Mouse (Mus musculus): ENCODE results near the gene Stk40.
"Not testable (repeated sequence)": the region's sequence is repeated elsewhere in the genome, so short reads cannot be mapped to it uniquely, and the experiment has no call there.

Stk40 gene

DNA sequence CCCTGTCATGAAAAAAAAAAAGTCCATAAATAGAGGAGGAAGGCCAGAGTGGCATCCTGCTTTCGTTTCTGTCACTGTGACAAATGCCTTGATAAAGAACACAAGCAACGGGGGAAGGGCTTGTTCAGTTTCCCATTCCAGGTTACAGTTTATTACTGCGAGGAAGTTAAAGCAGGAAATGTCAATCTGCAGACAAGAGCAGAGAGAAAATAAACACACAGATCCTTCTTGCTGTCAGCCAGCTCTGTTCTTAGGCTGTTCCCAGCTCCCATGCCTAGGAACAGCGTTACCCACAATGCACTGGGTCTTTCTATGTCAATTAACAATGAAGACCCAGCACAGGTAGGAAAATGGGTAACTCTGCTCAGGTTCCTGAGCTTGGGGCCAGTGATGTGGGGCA, 51.4 kb downstream of the Stk40 start:
- DNase-seq (ENCODE audit: low read depth, low spot score) = no peak

DNA sequence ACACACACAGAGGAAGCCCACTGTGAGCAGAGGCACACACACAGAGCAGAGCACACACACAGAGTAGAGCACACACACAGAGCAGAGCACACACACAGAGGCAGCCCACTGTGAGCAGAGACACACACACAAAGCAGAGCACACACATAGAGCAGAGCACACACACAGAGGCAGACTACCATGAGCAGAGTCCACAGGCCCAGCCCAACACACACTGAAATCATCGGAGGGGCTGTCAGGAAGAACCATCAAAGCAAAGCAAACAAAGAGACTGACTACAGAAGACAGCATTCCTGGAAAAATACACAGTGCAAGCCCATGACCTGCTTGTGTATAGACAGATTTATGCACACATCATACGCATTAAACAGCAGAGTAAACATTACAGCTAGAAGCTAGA, 52.1 kb downstream of the Stk40 start:
- no peak for DNase-seq (ENCODE audit: low read depth, low spot score)

DNA sequence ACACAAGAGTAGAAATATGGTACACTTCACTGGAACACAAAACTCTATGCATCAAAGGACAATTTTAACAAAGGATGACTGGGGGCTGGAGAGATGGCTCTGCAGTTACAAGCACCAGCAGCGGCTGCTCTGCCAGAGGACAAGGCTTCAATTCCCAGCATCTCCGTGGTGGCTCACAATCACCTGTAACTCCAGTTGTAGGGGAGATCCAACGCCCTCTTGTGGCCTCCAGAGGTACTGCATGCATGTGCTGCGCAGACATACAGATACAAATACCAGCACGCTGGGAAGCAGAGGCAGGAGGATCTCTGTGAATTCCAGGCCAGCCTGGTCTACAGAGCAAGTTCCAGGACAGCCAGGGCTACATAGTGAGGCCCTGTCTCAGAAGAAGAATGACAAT, 52.9 kb downstream of the Stk40 start:
- no peak for DNase-seq (ENCODE audit: low read depth, low spot score)

DNA sequence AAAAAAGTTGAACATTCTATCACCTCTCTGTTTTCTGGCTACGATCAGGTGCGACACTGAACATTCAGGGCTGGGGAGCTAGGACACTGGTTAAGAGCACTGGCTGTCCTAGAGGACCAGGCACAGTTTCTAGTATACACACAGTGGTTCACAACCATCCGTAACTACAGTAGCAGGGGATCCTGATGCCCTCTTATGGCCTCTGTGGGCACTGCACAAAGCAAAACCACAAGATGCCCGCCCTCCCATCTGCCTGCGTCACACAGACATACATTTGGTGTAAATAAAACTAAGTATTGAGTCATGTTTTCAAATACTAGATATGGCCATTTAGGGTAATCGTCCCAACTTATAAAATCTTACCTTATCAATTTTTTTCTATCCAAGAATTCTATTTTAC, 53.8 kb downstream of the Stk40 start:
- no peak for DNase-seq (ENCODE audit: low read depth, low spot score)

DNA sequence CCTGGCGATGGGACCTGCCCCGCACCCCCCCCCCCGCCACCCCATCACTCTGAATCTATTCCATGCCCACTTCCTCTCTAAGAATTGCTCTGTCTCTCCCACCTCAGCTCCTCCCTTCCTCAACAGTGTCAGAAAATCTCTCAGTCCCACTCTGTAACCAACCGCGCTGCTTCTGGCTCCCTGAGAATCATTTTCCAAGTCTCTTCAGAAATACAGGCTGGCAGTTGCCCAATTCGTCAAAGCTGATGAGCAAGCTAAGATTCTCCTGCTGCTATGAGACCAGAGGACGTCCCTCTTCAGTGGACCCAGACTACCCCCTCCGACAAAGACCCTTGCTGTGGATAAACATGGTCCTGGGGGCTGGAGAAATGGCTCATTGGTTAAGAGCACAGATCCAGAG, 55.7 kb downstream of the Stk40 start:
- no peak for DNase-seq (ENCODE audit: low read depth, low spot score)

DNA sequence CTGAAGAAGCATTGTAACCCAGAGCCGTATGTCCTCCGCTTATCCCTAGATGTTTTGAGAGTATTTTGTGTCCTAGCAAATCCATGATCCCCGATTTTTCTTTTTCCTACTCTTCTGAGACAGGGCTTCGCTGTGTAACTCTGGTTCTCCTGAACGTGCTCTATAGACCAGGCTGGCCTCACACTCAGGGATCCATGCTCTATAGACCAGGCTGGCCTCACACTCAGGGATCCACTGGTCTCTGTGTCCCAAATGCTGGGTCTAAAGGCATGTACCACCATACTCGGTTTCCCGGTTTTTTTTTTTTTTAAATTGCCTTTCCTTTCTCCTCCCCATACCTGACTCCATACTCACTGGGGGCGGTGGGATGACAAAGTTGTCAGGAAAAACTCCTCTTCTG, 57.2 kb downstream of the Stk40 start:
- DNase-seq (ENCODE audit: low read depth, low spot score) = no peak

DNA sequence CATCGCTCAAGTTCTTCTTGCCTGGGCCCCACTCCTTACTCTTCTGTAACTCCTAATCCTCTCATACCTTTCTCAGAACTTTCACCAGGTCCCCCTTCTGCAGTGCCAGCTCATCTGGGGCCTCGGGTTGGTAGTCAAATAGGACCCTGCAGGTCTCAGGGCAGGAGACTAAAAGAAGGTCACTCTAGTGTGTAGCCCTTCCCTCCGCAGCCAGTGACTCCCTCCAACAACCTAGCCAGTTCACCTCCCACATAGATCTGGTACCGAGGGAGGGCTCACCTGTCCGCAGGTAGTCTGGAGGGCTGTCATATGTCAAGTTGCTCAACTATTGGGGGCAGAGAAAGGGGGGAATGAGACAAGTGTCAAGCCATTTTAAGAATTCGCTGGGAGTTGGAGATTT, 57.7 kb downstream of the Stk40 start:
- DNase-seq (ENCODE audit: low read depth, low spot score) = no peak

DNA sequence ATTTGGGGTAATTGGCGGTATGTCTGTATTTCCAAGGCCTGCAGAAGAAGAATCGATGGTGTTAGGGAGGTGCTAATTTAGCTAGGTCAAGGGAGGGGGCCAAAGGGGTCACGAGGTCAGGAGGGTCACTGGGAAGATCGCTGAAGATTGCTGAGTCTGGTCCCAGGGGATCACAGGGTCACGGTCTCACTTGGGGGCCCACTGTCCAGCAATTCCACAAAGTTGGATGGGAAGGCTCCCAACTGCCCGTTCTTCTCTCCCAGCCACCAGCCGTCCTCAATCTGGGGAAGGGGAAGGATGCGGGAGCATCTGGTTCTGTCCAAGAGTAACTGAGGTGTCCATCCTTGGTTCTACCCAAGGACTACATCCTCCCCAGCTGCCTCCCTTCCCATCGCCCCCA, 58.2 kb downstream of the Stk40 start:
- DNase-seq (ENCODE audit: low read depth, low spot score) = no peak

DNA sequence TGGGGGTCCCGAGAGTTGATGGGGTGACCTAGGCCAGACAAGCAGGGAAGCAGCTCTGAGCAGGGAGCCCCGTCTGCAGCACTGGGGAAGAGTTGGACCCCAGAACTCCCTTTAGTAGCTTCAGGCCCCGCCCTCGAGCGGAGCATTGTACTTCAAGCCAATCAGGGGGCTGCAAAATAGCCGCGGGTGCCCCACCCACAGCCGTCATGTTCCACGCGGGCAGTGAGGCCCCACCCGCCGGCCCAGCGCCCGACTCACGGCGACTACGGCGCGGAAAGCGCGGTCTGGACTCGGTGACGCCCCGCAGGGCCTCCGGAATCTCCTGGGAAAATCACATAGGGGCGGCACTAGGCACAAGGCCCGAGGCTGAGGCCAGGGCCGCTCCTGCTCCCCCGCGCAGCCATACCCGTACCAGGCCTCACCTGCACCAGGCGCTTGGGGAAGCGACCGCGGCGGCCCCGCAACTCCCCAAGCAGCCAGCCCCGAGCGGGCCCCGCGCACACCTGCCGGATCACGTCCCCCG, 58.8 kb downstream of the Stk40 start:
- DNase-seq (ENCODE audit: low read depth, low spot score) = peak; percentile 44

DNA sequence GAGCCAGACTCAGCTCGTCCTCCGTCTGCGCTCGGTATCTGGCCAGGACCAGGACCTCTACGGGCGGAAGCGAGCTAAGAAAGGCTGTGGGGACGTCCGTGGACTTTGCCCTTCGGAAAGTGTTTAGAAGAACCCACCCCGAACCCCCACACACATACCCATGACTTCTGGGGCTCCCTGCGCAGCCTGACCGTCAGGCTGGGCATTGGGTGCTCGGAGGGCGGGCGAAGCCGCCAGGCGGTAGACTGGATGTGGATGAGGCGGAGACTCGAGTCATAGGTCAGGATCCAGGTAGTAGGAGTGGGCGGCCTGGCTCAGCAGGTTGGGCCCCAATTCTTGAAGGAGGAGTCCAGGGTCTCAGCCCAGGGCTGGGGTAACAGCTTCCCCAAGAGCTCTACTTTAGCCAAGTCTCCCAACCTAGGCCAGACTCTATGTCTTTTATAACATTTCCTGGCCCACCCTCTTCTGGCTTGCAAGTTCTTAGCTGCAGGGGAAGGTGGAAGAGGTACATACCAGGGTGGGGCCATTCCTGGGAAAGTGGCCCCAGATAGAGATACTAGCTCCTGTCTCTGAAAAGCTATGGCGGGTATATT, 59.4 kb downstream of the Stk40 start, which contains the start of gene Sh3d21:
Gene Sh3d21, minus strand, starts transcription at position 425 of the 593 bp plus-strand sequence.
- DNase-seq (ENCODE audit: low read depth, low spot score) = no peak

DNA sequence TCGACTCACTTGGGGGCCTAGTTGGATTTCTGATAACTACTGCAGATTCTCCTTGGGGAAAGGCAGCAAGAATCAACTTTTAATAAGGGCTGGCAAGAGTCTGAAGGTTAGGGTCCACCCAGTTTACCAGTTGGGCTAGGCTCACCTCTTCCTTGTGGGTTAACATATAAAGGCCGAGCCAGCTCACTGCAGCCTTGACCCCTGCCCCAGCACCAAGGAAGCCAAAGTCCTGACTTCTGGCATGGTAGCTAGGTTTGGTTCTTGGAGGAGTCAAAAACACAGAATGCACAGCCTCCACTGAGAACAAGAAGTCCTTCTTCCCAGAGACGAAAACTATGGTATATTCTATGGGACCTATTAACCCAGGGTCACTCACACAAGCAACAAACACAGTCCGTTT, 59.9 kb downstream of the Stk40 start:
- no peak for DNase-seq (ENCODE audit: low read depth, low spot score)

DNA sequence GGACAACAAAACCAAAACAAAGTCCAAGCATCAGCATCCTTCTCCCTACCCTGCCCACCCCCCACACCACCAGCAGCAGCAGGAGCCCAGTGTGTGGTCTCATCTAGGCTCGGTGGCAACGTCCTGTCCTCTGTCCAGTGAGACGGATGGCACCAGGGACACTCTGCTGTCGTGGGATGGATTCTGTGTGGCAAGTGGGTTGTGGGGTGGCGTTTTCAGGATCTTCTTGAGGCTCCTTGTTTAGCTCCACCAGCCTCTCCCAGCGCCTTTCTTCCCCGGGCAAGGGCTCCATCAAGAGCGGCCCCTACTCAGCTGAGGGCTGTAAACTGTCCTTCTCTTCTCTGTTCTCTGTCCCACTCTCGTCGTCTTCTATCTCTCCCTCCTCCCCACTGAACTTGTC, 61.3 kb downstream of the Stk40 start:
- DNase-seq (ENCODE audit: low read depth, low spot score) = not testable (repeated sequence)

DNA sequence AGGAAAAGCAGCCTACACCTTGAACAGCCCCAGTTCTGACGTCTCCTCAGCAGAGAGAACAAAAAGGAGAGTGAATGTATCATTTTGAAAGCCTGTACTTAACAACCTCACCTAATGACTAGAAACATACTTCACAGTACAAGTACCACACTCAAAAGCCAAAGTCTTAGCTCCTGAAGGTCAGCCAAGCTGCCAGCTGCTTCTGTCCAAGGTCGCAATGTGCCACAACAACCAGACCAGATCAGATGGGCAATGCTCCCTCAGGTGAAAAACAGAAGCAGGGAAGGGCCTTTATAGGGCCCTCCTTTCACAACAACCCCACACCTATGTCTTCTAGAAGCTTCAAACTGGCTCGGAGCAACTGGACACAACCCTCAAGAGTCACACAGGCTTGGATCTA, 62.3 kb downstream of the Stk40 start:
- DNase-seq (ENCODE audit: low read depth, low spot score) = no peak

DNA sequence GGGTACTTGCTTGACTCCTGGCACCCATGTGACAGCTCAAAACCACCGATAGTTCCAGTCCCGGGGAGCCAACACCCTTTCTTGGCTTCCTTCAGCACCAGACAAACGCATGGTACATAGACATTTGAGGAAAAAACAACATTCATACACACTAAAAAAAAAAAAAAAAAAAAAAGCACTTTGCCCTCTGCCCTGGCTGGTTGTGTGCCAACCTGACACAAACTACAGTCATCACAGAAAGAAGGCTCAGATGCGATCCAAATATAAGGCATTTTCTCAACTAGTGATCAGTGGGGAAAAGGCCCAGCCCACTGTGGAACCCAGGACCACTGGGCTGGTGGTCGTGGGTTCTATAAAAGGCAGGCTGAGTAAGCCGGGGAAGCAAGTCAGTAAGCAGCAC, 65.1 kb downstream of the Stk40 start:
- DNase-seq (ENCODE audit: low read depth, low spot score) = no peak

DNA sequence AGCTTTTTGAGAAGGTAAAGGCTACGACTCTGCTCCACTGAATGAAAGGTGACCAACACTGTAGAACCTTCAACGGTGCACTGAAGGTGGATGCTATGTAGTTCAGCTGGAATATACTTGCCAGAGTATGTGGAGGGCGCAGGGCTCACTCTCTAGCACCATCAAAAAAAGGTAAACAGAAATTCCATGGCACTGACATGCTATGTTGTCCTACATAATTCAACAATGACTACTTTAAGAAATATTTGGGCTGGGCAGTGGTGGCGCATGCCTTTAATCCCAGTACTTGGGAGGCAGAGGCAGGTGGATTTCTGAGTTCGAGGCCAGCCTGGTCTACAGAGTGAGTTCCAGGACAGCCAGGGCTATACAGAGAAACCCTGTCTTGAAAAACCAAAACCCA, 67.0 kb downstream of the Stk40 start:
- not testable (repeated sequence) for DNase-seq (ENCODE audit: low read depth, low spot score)

DNA sequence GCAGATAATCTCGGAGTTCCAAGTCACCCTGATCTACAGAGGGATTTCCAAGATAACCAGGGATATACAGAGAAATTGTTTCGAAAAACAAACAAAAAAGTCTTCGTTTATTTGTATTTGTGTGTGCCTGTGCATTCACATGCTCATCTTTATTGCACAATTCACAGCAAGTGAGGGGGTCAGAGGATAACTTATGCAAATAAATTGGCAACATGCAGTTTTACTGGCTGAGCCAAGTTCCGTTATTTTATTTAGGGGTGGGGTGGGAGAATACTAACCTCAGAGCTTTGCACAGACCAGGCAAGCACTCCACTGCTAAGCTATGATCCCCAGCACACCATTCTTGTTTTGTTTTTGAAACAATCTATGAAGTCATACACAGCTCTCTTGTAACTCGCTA, 70.0 kb downstream of the Stk40 start:
- DNase-seq (ENCODE audit: low read depth, low spot score) = no peak

DNA sequence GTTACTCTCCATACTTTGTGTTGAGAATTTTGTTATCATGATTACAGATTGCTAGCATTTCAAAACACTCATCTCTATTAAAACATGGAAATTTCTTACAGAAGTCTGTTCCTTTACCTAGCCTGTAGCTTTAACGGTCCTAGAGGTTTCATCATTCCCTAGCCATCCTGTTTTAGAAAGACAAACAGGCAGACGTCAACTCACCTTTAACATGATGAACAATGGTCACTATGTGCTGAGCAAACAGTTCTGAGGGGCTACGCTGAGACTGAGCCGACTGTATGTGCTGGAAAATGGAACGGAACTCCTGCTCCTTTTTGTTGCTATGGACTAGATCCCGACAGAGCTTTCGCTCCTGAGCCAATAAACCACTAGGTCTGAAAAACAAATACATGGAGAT, 72.2 kb downstream of the Stk40 start:
- DNase-seq (ENCODE audit: low read depth, low spot score) = not testable (repeated sequence)

DNA sequence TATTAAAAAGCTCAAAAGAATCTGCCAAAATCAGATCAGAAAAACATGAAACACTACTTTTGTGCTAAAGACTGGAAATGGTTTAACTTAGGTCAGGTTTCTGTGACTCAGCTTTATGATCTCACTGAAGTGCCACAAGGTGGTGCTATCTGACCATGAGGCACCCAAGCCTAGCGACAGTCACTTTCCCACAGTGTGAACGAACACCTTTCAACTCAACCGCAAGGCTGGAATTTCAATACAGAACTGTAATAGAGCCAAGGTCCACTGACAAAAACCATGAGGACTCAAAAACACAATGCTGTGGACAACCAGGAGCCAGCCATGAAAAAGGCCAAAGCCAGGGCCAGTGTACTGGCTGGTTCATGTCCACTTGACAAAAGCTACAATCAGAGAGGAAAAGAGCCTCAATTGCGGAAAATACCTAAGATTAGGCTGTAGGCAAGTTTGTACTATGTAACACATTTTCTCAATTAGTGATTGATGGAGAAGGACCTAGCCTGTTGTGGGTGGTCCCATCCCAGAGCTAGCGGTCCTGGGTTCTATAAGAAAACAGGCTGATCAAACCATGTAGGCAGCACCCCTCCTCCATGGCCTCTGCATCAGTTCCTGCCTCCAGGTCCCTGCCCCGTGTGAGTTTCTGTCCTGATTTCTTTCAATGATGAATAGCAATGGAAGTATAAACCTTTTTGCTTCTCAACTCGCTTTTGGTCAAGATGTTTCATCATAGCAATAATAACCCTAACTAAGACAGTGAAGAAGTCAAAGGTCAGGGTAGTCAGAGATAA, 77.6 kb downstream of the Stk40 start:
- peak; percentile 47 for DNase-seq (ENCODE audit: low read depth, low spot score)

DNA sequence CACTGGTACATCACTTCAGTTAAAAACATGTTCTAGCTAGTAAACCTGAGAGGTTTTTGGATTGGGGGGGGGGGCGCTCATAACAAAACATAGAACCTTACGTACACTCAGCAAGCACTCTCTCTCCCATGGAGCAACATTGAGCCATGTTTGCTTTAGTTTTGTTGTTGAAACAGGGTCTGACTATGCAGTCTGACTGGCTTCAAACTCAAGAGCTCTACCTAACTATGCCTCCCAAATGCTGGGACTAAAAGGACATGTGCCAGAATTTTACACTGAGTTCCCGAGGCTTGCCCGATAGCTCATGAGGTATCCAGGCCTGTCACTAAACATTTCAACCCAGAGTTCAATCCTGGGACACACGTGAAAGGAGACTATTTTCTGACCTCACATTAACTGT, 79.3 kb downstream of the Stk40 start:
- no peak for DNase-seq (ENCODE audit: low read depth, low spot score)

DNA sequence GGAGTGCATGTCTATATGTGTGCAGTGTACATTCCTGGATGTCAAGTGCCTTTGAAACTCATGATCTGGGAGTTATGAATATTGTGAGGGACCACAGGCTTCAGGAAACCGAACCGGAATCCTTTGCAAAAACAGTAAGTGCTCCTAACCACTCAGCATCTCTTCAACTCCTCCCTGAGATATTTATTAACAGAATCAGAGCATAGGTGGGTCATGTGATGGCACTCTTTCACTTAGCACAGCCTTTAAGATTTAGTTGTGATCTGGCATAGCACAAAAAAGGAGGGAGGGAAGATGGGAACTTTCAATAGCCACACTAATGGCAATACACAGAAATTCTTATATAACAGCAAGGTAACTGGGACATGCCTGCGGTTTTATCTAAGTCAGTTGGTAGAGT, 83.3 kb downstream of the Stk40 start:
- DNase-seq (ENCODE audit: low read depth, low spot score) = no peak

Data from retina, postnatal 7 days (tissue).